Mouse (Mus musculus): ENCODE data around the gene Brd1. TPM values are rescaled to one million over a fixed set of nuclear protein-coding genes. Genes with fewer than 3 reads are reported as not detected.

Brd1 gene
- polyA plus RNA-seq, 1 experiment from 2014 or later: 7.0 TPM

DNA sequence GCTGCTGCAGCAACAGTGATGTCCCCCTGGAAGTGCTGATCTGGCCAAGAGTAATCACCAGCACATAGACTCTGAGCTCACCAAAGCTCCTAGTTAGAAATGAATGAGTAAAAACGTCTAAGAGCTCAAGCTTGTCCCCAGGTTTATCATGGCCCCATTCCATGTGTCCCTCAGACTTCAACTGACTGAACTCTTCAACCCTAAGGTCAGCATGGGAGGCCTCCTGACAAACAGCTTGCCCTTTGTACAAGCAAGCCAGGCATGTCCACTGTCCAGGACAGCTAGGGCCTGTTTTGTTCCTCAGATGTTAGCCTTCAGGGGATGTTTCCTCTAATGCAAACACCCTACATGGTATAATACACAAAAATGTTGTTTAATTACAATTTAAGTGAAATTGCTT lies 29.7 kb downstream of the Brd1 start:
- ATAC-seq (ENCODE audit: low read depth): peak; percentile 64
- Histone ChIP-seq H3K9ac (ENCODE audit: low read depth, low read length) (no peak overlapping the region), H3K4me1 (ENCODE audit: control insufficient read depth, low read depth, low read length) (no peaks in the 10 kb centered on the region; the same call in 1 of the 2 replicates), H3K9me3 (replicated peaks; ENCODE audit: control insufficient read depth, low read length) (no peaks in the 10 kb centered on the region), H3K4me2 (ENCODE audit: low read depth, low read length) (no peak overlapping the region), H3K36me3 (ENCODE audit: control insufficient read depth, insufficient read depth) (peaks cover 58% of the 10 kb centered on the region), H3K27ac (ENCODE audit: low read length) (no peak overlapping the region), H3K27me3 (ENCODE audit: control insufficient read depth, insufficient read depth, low read depth, low read length) (no peaks in the 10 kb centered on the region), H3K4me3 (ENCODE audit: low read depth, low read length) (no peak overlapping the region)
- WGBS (ENCODE audit: insufficient replicate concordance): 39% methylated on average over 1 of the region's 1 CpGs

DNA sequence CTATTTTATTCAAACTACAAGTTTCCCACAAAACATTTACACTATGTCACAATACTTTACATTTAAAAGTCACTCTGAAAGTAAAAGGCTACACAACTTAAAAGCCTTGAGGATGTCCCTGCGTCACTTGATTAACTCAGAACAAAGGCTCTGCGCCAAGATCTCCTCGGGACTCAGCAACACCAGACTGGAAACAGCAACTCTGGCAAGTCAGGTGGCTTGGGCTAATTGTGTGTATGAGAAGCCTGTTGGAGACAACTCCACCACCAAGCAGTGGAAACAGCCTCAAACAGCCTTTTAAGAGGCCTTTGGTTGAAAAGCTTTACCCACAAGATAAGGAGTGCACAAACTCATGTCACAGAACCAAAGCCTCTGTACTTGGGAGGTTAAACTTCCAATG lies 31.5 kb downstream of the Brd1 start:
- no peak overlapping the region for H3K4me3 ChIP-seq (ENCODE audit: low read depth, low read length)
- ATAC-seq (ENCODE audit: low read depth): no peak
- no peak overlapping the region for H3K9ac ChIP-seq (ENCODE audit: low read depth, low read length)
- H3K9me3 ChIP-seq (replicated peaks; ENCODE audit: control insufficient read depth, low read length): no peaks in the 10 kb centered on the region
- H3K27me3 ChIP-seq (ENCODE audit: control insufficient read depth, insufficient read depth, low read depth, low read length): no peaks in the 10 kb centered on the region
- H3K36me3 ChIP-seq (ENCODE audit: control insufficient read depth, insufficient read depth): peaks cover 48% of the 10 kb centered on the region
- 85% methylated on average over 3 of the region's 3 CpGs for WGBS (ENCODE audit: insufficient replicate concordance)
- no peak overlapping the region for H3K27ac ChIP-seq (ENCODE audit: low read length)
- no peak overlapping the region for H3K4me2 ChIP-seq (ENCODE audit: low read depth, low read length)
- no peaks in the 10 kb centered on the region; the same call in 1 of the 2 replicates for H3K4me1 ChIP-seq (ENCODE audit: control insufficient read depth, low read depth, low read length)

GRCm38 (mm10) chr15:88700759-88701158 lies 33.3 kb downstream of the Brd1 start:
- WGBS (ENCODE audit: insufficient replicate concordance): 86% methylated on average over 18 of the region's 18 CpGs
- no peak overlapping the region for H3K4me2 ChIP-seq (ENCODE audit: low read depth, low read length)
- no peak for ATAC-seq (ENCODE audit: low read depth)
- H3K4me1 ChIP-seq (ENCODE audit: control insufficient read depth, low read depth, low read length): no peaks in the 10 kb centered on the region; the same call in 1 of the 2 replicates
- H3K9ac ChIP-seq (ENCODE audit: low read depth, low read length): no peak overlapping the region
- H3K36me3 ChIP-seq (ENCODE audit: control insufficient read depth, insufficient read depth): peaks cover 44% of the 10 kb centered on the region
- H3K27ac ChIP-seq (ENCODE audit: low read length): no peak overlapping the region
- no peak overlapping the region for H3K4me3 ChIP-seq (ENCODE audit: low read depth, low read length)
- no peaks in the 10 kb centered on the region for H3K27me3 ChIP-seq (ENCODE audit: control insufficient read depth, insufficient read depth, low read depth, low read length)
- H3K9me3 ChIP-seq (replicated peaks; ENCODE audit: control insufficient read depth, low read length): no peaks in the 10 kb centered on the region

GRCm38 (mm10) chr15:88699508-88699907 lies 34.5 kb downstream of the Brd1 start:
- Histone ChIP-seq H3K9me3 (replicated peaks; ENCODE audit: control insufficient read depth, low read length) (no peaks in the 10 kb centered on the region), H3K4me1 (ENCODE audit: control insufficient read depth, low read depth, low read length) (no peaks in the 10 kb centered on the region; the same call in 1 of the 2 replicates), H3K36me3 (ENCODE audit: control insufficient read depth, insufficient read depth) (peaks cover 46% of the 10 kb centered on the region), H3K27ac (ENCODE audit: low read length) (no peak overlapping the region), H3K27me3 (ENCODE audit: control insufficient read depth, insufficient read depth, low read depth, low read length) (no peaks in the 10 kb centered on the region), H3K9ac (ENCODE audit: low read depth, low read length) (no peak overlapping the region), H3K4me3 (ENCODE audit: low read depth, low read length) (no peak overlapping the region), H3K4me2 (ENCODE audit: low read depth, low read length) (no peak overlapping the region)
- WGBS (ENCODE audit: insufficient replicate concordance): 83% methylated on average over 5 of the region's 5 CpGs
- ATAC-seq (ENCODE audit: low read depth): no peak

- Histone ChIP-seq H3K27ac (ENCODE audit: low read length) (no peak overlapping the region), H3K9me3 (replicated peaks; ENCODE audit: control insufficient read depth, low read length) (no peaks in the 10 kb centered on the region), H3K4me2 (ENCODE audit: low read depth, low read length) (no peak overlapping the region), H3K4me1 (ENCODE audit: control insufficient read depth, low read depth, low read length) (no peaks in the 10 kb centered on the region), H3K27me3 (ENCODE audit: control insufficient read depth, insufficient read depth, low read depth, low read length) (no peaks in the 10 kb centered on the region), H3K9ac (ENCODE audit: low read depth, low read length) (no peak overlapping the region), H3K36me3 (ENCODE audit: control insufficient read depth, insufficient read depth) (peaks cover 38% of the 10 kb centered on the region), H3K4me3 (ENCODE audit: low read depth, low read length) (no peak overlapping the region)
- ATAC-seq (ENCODE audit: low read depth): no peak
- 81% methylated on average over 5 of the region's 5 CpGs for WGBS (ENCODE audit: insufficient replicate concordance)
These were observed 36.4 kb downstream of the Brd1 start for GRCm38 (mm10) chr15:88697586-88697985.

DNA sequence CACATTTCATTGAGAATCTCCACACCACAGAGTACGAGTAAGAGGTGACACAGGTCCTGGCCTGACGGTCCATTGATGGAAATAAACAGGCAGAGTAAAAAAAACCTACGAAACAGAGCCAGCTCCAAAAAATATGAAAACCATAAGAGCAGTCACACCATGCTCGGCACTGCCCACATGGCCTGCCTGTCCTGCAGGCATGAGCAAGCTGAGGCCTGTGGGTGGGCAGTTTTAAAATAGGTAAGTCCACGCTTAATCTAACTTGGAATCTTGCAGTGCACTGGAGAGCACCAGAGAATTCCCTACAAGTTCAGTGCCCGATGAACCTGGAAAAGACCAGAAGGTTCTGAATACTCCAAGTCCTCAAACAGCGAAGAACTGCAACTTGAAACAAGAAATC lies 38.0 kb downstream of the Brd1 start:
- H3K27ac ChIP-seq (ENCODE audit: low read length): no peak overlapping the region
- H3K9me3 ChIP-seq (replicated peaks; ENCODE audit: control insufficient read depth, low read length): no peaks in the 10 kb centered on the region
- 88% methylated on average over 7 of the region's 7 CpGs for WGBS (ENCODE audit: insufficient replicate concordance)
- peaks cover 36% of the 10 kb centered on the region for H3K36me3 ChIP-seq (ENCODE audit: control insufficient read depth, insufficient read depth)
- no peak overlapping the region for H3K4me3 ChIP-seq (ENCODE audit: low read depth, low read length)
- no peak overlapping the region for H3K4me2 ChIP-seq (ENCODE audit: low read depth, low read length)
- no peak for ATAC-seq (ENCODE audit: low read depth)
- no peaks in the 10 kb centered on the region for H3K27me3 ChIP-seq (ENCODE audit: control insufficient read depth, insufficient read depth, low read depth, low read length)
- H3K9ac ChIP-seq (ENCODE audit: low read depth, low read length): no peak overlapping the region
- no peaks in the 10 kb centered on the region for H3K4me1 ChIP-seq (ENCODE audit: control insufficient read depth, low read depth, low read length)

DNA sequence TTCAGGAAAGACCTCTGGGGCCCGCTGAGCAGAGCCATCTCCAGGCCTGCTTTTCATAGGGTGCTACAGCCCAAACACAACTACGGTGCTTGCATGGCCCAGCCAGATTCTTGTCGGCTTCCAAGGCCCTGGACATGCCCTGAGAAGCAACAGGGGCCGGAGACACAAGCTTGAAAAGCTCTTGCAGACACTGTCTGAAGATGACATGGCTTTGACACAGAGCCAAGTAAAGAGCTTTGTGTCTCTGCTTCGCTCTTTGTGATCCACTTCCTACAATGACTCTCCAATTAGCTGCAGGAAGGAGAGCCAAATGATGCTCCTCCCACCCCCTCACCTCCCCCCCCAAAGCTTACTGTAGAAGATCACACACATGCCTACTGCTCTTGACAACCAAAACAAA lies 40.0 kb downstream of the Brd1 start:
- Histone ChIP-seq H3K4me1 (ENCODE audit: control insufficient read depth, low read depth, low read length) (no peaks in the 10 kb centered on the region), H3K4me3 (ENCODE audit: low read depth, low read length) (no peak overlapping the region), H3K4me2 (ENCODE audit: low read depth, low read length) (no peak overlapping the region), H3K9me3 (replicated peaks; ENCODE audit: control insufficient read depth, low read length) (no peaks in the 10 kb centered on the region), H3K9ac (ENCODE audit: low read depth, low read length) (no peak overlapping the region), H3K27ac (ENCODE audit: low read length) (no peak overlapping the region), H3K27me3 (ENCODE audit: control insufficient read depth, insufficient read depth, low read depth, low read length) (no peaks in the 10 kb centered on the region), H3K36me3 (ENCODE audit: control insufficient read depth, insufficient read depth) (peaks cover 46% of the 10 kb centered on the region)
- no peak for ATAC-seq (ENCODE audit: low read depth)
- 72% methylated on average over 5 of the region's 5 CpGs for WGBS (ENCODE audit: insufficient replicate concordance)

GRCm38 (mm10) chr15:88692720-88693119 lies 41.3 kb downstream of the Brd1 start:
- ATAC-seq (ENCODE audit: low read depth): no peak
- no peaks in the 10 kb centered on the region for H3K27me3 ChIP-seq (ENCODE audit: control insufficient read depth, insufficient read depth, low read depth, low read length)
- no peak overlapping the region for H3K9ac ChIP-seq (ENCODE audit: low read depth, low read length)
- no peak overlapping the region for H3K4me2 ChIP-seq (ENCODE audit: low read depth, low read length)
- WGBS (ENCODE audit: insufficient replicate concordance): 90% methylated on average over 9 of the region's 9 CpGs
- no peak overlapping the region for H3K27ac ChIP-seq (ENCODE audit: low read length)
- H3K36me3 ChIP-seq (ENCODE audit: control insufficient read depth, insufficient read depth): peaks cover 57% of the 10 kb centered on the region
- H3K4me1 ChIP-seq (ENCODE audit: control insufficient read depth, low read depth, low read length): no peaks in the 10 kb centered on the region
- H3K9me3 ChIP-seq (replicated peaks; ENCODE audit: control insufficient read depth, low read length): no peaks in the 10 kb centered on the region
- no peak overlapping the region for H3K4me3 ChIP-seq (ENCODE audit: low read depth, low read length)

- Histone ChIP-seq H3K4me1 (ENCODE audit: control insufficient read depth, low read depth, low read length) (no peaks in the 10 kb centered on the region), H3K36me3 (ENCODE audit: control insufficient read depth, insufficient read depth) (peaks cover 56% of the 10 kb centered on the region), H3K27me3 (ENCODE audit: control insufficient read depth, insufficient read depth, low read depth, low read length) (no peaks in the 10 kb centered on the region), H3K4me2 (ENCODE audit: low read depth, low read length) (no peak overlapping the region), H3K9me3 (replicated peaks; ENCODE audit: control insufficient read depth, low read length) (no peaks in the 10 kb centered on the region), H3K4me3 (ENCODE audit: low read depth, low read length) (no peak overlapping the region), H3K9ac (ENCODE audit: low read depth, low read length) (no peak overlapping the region), H3K27ac (ENCODE audit: low read length) (no peak overlapping the region)
- no peak for ATAC-seq (ENCODE audit: low read depth)
- 93% methylated on average over 12 of the region's 12 CpGs for WGBS (ENCODE audit: insufficient replicate concordance)
These were observed 42.9 kb downstream of the Brd1 start for GRCm38 (mm10) chr15:88691129-88691528.

All from liver, embryonic 16.5 days (tissue).